Mouse (Mus musculus) erythroblast, embryonic 14.5 days (primary cell): Measurements from ENCODE around the gene E2f4.

ENCODE experiments used
- GATA1 ChIP-seq: IDR thresholded peaks from 2 replicates; pipeline ENCODE4 v1.6.1; 2012; ENCODE audit warnings: low read length, inconsistent platforms, mixed read lengths
- TAL1 ChIP-seq: IDR thresholded peaks from 3 replicates; pipeline ENCODE4 v1.6.1; 2012; ENCODE audit warnings: low read length, inconsistent platforms, mixed read lengths

- TF ChIP-seq GATA1 (no peak), TAL1 (no peak)
Observed at GRCm38 (mm10) chr8:105305211-105306145, 8.0 kb downstream of the E2f4 start, which contains the start of gene Elmo3.
